In the genomic region with DNA sequence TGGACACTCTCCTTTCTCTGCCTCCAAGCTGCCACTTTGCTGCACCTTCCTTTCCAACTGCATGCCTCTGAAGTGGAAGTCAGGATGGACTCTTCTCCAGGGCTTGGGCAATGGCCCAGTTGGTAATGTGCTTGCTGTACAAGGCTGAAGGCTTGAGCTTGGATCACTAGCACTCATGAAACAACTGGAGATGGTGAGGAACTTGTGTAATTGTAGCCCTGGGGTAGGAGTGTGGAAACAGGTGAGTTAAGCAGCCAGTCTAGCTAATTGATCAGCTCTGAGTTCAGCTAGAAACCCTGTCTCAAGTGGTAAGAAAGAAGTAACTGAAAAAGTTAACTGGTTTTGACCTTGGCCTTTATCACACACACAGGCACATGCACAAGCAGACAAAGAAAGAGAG, we compare ENCODE assay signal across 14 mouse cellular contexts.
"Had no signal": no experiment of that assay in that cellular context is flagged by ENCODE, and none has a peak within 500 bp of the region (broad histone marks: within the 10 kb centered on the region; RNA-seq: fewer than 3 reads in every experiment).

No protein-coding gene starts in this region.

- DNase-seq: heart, postnatal 10 days; heart, postnatal 14 days; heart, postnatal 36 days; heart, postnatal 4 days; kidney, adult 18-20 months; kidney, adult 2 months; kidney, adult 8-10 months; kidney, adult 9 months; kidney, postnatal 10 days; kidney, postnatal 14 days; kidney, postnatal 25 days; kidney, postnatal 36 days; kidney, postnatal 4 days; layer of hippocampus, postnatal 36 days had no signal
